Mouse (Mus musculus) heart, postnatal 0 days (tissue): ENCODE measurements at regions not wholly inside any gene's neighbourhood (a gene's known extent, or its start where the extent isn't known, plus 50 kb on each side); places are given as distances from the start of the nearest gene placed in this dataset.

Experiments
- ATAC-seq: fragments of 200-750 bp; cut with Nextera tagmentation; 2 replicates; pipeline ENCODE4 v1.8.0; 2017; ENCODE audit warnings: low read depth, moderate number of reproducible peaks, moderate library complexity; ENCODE audit not compliant: insufficient read depth
- DNase-seq: peaks from one replicate; pipeline ENCODE4 v3.0.0-alpha.2; 2016; ENCODE audit warnings: low spot score
- H3K27ac ChIP-seq: fragments of 300-500 bp; sonication (generic); 2 replicates; pipeline ENCODE4 v1.5.1; 2014; ENCODE audit warnings: low read depth, mild to moderate bottlenecking
- H3K27me3 ChIP-seq: fragments of 300-500 bp; sonication (generic); 2 replicates; pipeline ENCODE4 v1.6.1; 2014; ENCODE audit warnings: low read length, mixed read lengths; ENCODE audit not compliant: control insufficient read depth, insufficient read depth
- H3K36me3 ChIP-seq: fragments of 300-500 bp; sonication (generic); replicated peaks from 2 replicates; pipeline ENCODE4 v1.6.1; 2014; ENCODE audit warnings: low read length, mixed read lengths; ENCODE audit not compliant: control insufficient read depth, insufficient read depth
- H3K4me1 ChIP-seq: fragments of 300-500 bp; sonication (generic); 2 replicates; pipeline ENCODE4 v1.6.1; 2014; ENCODE audit warnings: antibody characterized with exemption; ENCODE audit not compliant: control insufficient read depth, insufficient read depth
- H3K4me2 ChIP-seq: fragments of 300-500 bp; sonication (generic); 2 replicates; pipeline ENCODE4 v1.6.1; 2014; ENCODE audit warnings: low read depth, mild to moderate bottlenecking, low read length, moderate library complexity
- H3K4me3 ChIP-seq: fragments of 300-500 bp; sonication (generic); 2 replicates; pipeline ENCODE4 v1.5.1; 2014; ENCODE audit warnings: low read depth, low read length
- H3K9ac ChIP-seq: fragments of 300-500 bp; sonication (generic); replicated peaks from 2 replicates; pipeline ENCODE4 v1.6.1; 2014; ENCODE audit warnings: low read depth, low read length, mixed read lengths
- H3K9me3 ChIP-seq: fragments of 300-500 bp; sonication (generic); replicated peaks from 2 replicates; pipeline ENCODE4 v1.6.1; 2016; ENCODE audit warnings: low read length; ENCODE audit not compliant: control insufficient read depth
- CTCF ChIP-seq: IDR thresholded peaks from 2 replicates; pipeline ENCODE4 v1.5.1; 2016; ENCODE audit warnings: antibody characterized with exemption, control low read depth, low read depth
- EP300 ChIP-seq: IDR thresholded peaks from 2 replicates; pipeline ENCODE4 v1.6.1; 2016; ENCODE audit warnings: antibody characterized with exemption, low read depth
- WGBS: fragments of 180-500 bp; shearing (Covaris S2); extraction: QIAGEN DNeasy Blood & Tissue Kit; methylation state at CpG from one replicate; pipeline ENCODE4 v1.1.7; 2014; 5-methylcytosine and 5-hydroxymethylcytosine counted together

GRCm38 (mm10) chr5:128527241-128527640 is 73.4 kb upstream of the Fzd10 start:
- Histone ChIP-seq H3K4me1 (no peaks in the 10 kb centered on the region), H3K9ac (no peak overlapping the region), H3K36me3 (no peaks in the 10 kb centered on the region), H3K4me3 (no peak overlapping the region), H3K4me2 (no peak overlapping the region), H3K9me3 (no peaks in the 10 kb centered on the region), H3K27me3 (no peaks in the 10 kb centered on the region), H3K27ac (no peak overlapping the region)
- TF ChIP-seq CTCF (no peak), EP300 (no peak)
- no peak for ATAC-seq
- WGBS: 38% methylated on average over 7 of the region's 9 CpGs
- DNase-seq: no peak

- Histone ChIP-seq H3K27me3 (no peaks in the 10 kb centered on the region), H3K27ac (no peak overlapping the region), H3K36me3 (no peaks in the 10 kb centered on the region), H3K4me1 (no peaks in the 10 kb centered on the region), H3K4me2 (no peak overlapping the region), H3K9me3 (no peaks in the 10 kb centered on the region), H3K4me3 (no peak overlapping the region), H3K9ac (no peak overlapping the region)
- TF ChIP-seq EP300 (no peak), CTCF (no peak)
- DNase-seq (no peak), ATAC-seq (no peak)
- 69% methylated on average over 5 of the region's 5 CpGs for WGBS
Observed at GRCm38 (mm10) chr5:128526432-128526831, 74.2 kb upstream of the Fzd10 start.

GRCm38 (mm10) chr5:128524377-128525280 is 76.0 kb upstream of the Fzd10 start:
- no peak for TF ChIP-seq EP300
- no peak for TF ChIP-seq CTCF
- DNase-seq (no peak), ATAC-seq (no peak)
- 7% methylated on average over 26 of the region's 26 CpGs for WGBS
- Histone ChIP-seq H3K9me3 (no peaks in the 10 kb centered on the region), H3K27ac (no peak overlapping the region), H3K36me3 (no peaks in the 10 kb centered on the region), H3K4me1 (no peaks in the 10 kb centered on the region), H3K4me3 (no peak overlapping the region), H3K27me3 (no peaks in the 10 kb centered on the region), H3K9ac (no peak overlapping the region), H3K4me2 (no peak overlapping the region)

- H3K4me3 ChIP-seq: no peak overlapping the region
- 38% methylated on average over 5 of the region's 5 CpGs for WGBS
- H3K4me2 ChIP-seq: no peak overlapping the region
- no peaks in the 10 kb centered on the region for H3K36me3 ChIP-seq
- H3K4me1 ChIP-seq: no peaks in the 10 kb centered on the region
- no peak overlapping the region for H3K27ac ChIP-seq
- no peak for TF ChIP-seq EP300
- peak; percentile 67 for TF ChIP-seq CTCF
- no peak for ATAC-seq
- H3K9ac ChIP-seq: no peak overlapping the region
- DNase-seq: no peak
- no peaks in the 10 kb centered on the region for H3K27me3 ChIP-seq
- no peaks in the 10 kb centered on the region for H3K9me3 ChIP-seq
Observed at GRCm38 (mm10) chr5:128522667-128523066, 78.0 kb upstream of the Fzd10 start.

- Histone ChIP-seq H3K36me3 (no peaks in the 10 kb centered on the region), H3K27me3 (no peaks in the 10 kb centered on the region), H3K4me1 (no peaks in the 10 kb centered on the region), H3K27ac (no peak overlapping the region), H3K4me2 (no peak overlapping the region), H3K9ac (no peak overlapping the region), H3K9me3 (no peaks in the 10 kb centered on the region), H3K4me3 (no peak overlapping the region)
- TF ChIP-seq CTCF (no peak), EP300 (no peak)
- ATAC-seq (no peak), DNase-seq (no peak)
- WGBS: 48% methylated on average over 8 of the region's 8 CpGs
Observed at GRCm38 (mm10) chr5:128517336-128517735, 83.3 kb upstream of the Fzd10 start.

GRCm38 (mm10) chr5:128515343-128515742 is 82.5 kb upstream of the Tmem132d start:
- 2% methylated on average over 2 of the region's 2 CpGs for WGBS
- ATAC-seq: no peak
- no peaks in the 10 kb centered on the region for H3K27me3 ChIP-seq
- H3K9me3 ChIP-seq: no peaks in the 10 kb centered on the region
- H3K9ac ChIP-seq: no peak overlapping the region
- no peaks in the 10 kb centered on the region for H3K36me3 ChIP-seq
- TF ChIP-seq EP300 (no peak), CTCF (peak; percentile 68)
- no peak overlapping the region for H3K27ac ChIP-seq
- no peak overlapping the region for H3K4me3 ChIP-seq
- no peaks in the 10 kb centered on the region for H3K4me1 ChIP-seq
- no peak overlapping the region for H3K4me2 ChIP-seq
- peak; percentile 11 for DNase-seq
